Mouse (Mus musculus) forelimb bud, embryonic 11.5 days (tissue): ENCODE results near the gene Jph3.

Experiments
- DNase-seq: peaks from one replicate; pipeline ENCODE4 v3.0.0-alpha.2; 2012; ENCODE audit warnings: low read depth, low spot score

Gene Jph3

DNA sequence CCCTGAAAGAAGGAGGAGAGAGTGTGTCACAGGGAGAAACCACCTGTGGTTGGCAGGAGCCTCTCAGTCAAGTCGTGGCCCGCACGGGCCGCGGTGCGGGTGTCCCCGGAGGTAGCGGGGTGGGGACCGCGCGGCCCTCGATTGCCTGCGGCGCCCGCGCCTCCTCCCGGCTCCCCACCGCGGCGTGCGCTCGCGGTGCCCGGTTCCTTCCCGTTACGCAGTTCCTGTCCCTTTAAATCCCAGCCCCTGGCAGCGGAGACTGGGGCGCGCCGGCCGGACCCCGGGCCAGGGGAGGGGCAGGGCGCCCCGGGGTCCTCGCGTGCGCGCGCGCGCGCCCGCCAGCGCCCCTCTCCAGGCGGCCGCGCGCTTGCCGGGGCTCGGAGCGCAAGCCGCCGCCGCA lies 331 bp downstream of the Jph3 start:
- no peak for DNase-seq

DNA sequence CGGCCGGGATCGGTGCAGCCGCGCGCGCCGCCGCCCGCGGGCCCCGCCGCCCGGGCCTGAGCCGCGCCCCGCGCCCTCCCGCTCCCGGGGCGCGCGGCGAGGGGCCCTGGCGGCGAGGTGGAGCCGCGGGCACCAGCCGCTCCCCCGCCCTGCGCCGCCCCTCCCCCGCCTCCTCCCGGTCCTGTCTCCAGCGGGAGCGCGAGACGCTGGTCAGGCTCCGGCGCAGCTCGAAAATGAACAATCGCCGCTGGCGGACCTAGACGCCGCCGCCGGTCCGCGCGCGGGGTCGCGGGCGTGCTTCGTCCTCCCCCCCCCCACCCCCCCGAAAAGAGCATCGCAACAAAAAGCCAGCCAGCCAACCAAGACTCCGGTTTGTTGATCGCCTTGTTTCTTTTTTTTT lies 747 bp downstream of the Jph3 start:
- no peak for DNase-seq

DNA sequence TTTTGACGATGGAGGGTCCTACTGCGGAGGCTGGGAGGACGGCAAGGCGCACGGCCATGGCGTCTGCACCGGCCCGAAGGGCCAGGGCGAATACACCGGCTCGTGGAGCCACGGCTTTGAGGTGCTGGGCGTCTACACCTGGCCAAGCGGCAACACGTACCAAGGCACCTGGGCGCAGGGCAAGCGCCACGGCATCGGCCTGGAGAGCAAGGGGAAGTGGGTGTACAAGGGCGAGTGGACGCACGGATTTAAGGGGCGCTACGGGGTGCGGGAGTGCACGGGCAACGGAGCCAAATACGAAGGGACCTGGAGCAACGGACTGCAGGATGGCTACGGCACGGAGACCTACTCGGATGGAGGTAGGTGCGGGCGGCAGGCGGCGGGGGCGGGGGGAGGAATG lies 1.2 kb downstream of the Jph3 start:
- no peak for DNase-seq

DNA sequence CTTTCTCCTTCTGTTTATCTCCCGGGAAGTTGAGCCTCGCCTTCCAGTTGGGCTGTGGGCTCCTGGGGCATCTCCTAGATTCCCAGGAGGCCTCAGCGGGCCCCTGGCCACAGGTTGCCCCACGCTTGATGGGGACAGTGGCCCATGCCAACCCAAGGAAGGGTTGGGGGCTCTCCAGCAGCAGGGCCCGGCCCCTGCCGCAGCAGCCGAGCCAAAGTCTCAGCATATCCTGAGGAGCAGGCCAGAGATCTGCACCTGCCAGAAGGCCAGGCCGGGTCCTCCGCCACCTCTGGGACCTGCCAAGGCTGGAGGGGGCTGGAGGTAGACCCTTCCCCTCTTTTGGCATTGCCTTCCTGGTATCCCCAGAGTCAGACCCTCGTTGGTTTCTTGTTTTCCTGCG lies 1.6 kb downstream of the Jph3 start:
- DNase-seq, result no peak

DNA sequence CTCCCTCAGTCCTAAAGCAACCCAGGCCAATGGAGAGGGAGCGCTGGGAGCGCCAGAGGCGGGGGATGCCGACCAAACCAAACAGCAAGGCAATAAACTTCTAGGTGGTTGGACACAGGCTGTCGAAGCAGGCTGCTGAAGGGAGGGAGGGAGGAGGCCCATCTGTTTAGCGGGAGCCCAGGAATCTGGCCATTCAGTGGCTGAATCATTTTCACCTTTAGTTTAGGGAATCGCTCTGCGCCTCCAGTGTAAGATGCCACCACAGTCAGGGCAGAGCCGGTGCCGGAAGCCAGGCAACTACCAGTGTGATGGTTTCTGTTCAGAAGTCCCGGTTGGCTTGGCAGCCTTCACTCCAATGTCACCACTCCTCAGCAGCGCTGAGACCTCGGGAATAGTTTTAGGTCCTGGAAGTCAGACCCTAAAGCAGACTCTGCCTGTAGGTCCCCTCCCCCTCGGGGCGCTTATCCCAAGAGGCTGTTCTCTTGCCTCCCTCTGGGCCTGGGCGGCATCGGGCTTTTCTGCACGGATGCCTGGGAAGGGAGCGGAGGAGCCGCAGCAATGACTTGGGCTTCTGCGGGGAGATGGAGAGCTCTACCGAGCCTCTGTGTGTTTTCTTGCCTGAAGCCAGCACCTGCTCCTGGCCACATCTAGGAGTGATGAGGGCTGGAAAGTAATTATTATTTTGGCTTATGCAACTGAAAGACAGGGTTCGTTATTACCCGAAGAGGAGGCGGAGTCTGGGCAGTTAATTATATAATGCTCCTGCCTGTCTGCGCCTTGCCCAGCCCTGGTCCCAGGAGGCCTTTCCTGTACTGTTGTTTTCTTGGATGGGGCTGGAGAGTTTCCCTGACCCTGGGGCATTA lies 2.3 kb downstream of the Jph3 start:
- DNase-seq, result peak; percentile 17

DNA sequence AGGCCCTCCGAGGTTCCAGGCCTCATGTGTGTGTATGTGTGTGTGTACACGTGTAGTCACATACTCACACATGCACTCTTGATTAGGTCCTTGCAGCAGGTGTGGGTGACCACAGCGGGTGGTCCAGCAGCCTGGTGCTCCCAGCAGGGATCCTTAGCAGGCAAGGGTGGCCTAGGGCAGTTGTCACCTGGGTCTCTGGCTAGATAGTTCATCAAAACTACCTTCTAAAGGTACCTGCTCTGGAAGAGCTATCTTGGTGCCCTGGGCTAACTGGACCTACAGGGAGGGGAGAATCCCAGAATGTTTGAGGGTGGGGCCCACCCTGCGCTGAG lies 2.9 kb downstream of the Jph3 start:
- DNase-seq, result no peak

DNA sequence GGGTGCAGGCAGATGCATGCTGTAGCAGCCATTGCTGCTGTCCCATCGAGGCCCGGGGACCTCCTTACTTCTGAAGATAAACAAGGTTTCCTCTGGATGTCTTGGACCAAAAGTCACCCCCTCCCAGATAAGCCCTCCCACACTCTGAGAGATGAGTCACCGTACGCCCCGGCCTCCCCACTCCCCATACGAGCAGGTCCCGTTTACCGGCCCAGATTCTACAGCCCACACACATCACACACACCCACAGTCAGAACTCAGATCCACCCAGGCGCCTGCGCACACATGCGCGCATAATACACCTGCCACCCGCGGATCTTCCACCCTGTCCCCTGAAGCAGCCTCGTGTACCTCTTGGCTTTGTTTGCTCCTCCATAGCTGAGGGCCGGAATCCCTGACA lies 4.8 kb downstream of the Jph3 start:
- DNase-seq, result no peak

DNA sequence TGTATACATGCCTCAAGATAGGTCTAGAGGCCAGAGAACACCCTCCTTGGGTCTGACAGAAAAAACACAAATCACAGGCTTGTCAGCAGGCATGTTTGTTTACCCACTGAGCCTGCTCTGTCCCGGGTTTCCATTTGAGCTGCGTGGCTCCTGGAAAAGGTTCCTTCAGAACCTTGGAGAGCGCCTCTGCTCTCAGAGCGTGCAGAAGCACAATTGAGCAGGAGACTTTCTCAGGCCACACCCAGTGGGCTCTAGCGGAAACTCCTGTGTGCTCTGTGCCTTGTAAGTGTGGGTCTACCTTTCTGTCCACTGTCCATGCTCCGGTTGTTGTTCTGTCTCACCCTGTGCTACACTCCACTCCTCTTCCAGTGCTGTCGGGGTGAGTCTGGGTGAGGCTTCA lies 6.8 kb downstream of the Jph3 start:
- DNase-seq, result peak; percentile 92

DNA sequence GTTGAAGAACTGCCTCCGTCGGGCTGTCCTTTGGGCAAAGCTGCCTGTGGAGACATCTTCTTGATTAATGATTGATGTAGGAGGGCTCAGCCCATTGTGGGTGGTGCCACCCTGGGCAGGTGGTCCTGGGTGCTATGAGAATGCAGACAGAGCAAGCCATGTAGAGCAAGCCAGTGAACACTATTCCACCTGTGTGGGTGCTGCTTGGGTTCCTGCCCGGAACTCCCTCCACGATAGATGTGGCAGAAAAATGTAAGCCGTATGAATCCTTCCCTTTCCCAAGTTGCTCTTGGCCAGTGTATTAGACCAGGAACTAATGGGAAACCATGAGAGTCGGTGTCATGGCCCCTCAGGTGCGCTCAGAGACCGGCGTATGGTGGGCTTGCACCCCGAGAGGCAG lies 11.3 kb downstream of the Jph3 start:
- DNase-seq, result no peak

DNA sequence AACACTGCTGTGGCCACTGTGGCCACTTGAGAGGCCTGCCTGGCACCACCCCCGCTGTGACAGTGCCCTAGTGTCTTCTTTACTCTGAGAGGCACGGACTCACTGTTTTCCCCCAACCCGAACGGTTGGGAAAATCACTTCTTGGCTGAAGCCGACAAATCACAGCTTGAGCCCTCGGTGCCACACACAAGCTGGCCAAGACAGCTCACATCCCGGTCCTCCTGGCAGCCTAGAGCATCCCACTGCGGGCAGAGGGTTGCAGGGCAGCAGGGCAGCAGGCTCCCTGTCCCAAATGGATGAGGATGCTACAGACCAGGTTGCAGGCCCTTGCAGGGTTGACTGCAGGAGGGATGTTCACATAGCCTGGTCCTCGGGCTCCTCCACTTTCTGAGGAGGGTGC lies 20.1 kb downstream of the Jph3 start:
- no peak for DNase-seq

DNA sequence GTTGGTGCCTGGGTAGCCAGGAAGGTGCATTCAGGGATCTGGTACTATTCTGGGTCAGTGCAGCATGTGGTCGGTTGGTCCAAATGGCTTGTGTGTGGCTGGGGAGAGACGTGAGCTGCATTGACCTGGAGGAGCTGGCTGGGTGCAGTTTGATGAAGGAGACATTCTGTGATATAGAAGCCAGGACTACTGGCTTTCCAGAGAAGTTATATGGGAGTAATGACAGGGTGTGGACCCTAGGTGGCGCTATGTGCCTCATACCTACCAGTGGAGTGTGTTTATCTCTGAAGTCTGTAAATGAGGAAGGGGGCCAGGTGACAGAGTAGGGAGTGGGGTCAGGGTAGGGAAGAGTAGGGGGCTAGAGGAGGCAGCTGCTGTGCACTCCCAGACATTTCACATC lies 21.1 kb downstream of the Jph3 start:
- no peak for DNase-seq

DNA sequence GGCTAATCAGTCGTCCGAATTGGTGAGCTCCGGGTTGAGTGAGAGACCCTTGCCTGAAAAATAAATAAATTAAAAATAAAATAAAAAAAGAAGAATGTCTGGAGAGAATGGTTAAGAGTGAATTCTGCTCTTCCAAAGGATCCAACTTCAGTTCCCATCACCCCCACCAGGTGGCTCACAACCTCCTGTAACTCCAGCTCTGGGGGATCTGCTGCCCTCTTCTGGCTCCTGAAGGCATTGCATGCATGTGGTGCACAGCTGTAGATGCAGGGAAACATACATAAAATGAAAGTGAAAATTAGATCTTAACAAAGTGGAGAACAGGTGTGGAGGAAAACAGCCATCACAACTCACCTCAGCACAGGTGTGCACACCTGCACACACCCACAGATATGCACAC lies 22.0 kb downstream of the Jph3 start:
- peak; percentile 77 for DNase-seq

DNA sequence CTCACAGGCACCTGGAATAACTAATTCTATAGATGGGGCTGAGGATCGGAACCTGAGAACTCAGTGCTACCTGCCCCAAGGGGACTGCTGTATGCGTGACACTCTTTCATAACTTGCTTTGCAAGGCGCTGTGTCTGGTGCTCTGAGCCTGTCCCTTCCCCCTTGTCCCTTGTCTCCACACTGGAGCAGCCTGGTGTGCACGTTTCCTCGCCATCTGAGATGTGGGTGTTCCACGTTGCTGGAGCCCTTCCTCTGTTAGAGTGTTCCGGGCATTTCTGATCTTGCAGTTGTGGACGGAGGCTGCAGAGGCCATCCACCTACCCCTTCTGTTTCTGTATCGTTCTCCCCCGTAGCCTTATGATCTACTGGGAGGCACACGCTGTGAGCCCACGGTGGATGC lies 29.0 kb downstream of the Jph3 start:
- DNase-seq, result no peak

DNA sequence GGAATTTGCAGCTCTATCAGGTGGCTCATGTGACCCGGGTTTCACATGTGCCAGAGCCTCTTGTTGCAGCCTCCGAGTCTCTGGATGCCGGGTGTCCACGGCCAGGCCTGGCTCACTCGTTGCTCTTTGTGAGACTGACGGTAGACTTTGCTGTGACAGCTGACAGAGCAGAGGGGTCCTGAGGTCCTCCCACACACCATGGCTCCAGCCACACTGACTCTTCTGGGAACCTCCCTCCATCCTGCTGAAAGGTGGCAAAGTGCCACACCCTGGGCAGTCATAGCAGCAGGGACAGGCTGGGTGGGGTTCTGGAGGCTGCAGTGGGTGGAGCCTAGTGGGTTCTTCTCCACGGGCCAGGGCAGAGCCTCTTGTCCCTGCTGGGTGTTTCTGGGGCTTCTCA lies 31.1 kb downstream of the Jph3 start:
- no peak for DNase-seq

DNA sequence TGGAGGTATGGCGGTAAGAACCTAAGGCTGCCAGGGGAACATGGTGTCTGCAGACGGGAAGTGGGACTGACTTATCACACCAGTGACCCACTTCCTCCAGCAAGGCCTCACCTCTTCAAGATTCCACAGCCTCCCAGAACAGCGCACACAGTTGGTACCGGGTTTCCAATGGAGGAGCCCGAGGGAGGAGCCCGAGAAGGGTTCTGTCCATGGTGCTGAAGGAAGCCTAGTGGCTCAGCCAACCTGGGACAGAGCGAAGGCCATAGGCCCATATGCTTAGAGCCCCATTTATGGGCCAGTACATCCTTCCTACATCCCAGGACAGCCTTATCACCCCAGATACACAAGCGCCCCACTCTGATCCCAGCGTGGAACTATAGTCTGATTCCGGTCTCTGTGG lies 32.1 kb downstream of the Jph3 start:
- peak; percentile 85 for DNase-seq

DNA sequence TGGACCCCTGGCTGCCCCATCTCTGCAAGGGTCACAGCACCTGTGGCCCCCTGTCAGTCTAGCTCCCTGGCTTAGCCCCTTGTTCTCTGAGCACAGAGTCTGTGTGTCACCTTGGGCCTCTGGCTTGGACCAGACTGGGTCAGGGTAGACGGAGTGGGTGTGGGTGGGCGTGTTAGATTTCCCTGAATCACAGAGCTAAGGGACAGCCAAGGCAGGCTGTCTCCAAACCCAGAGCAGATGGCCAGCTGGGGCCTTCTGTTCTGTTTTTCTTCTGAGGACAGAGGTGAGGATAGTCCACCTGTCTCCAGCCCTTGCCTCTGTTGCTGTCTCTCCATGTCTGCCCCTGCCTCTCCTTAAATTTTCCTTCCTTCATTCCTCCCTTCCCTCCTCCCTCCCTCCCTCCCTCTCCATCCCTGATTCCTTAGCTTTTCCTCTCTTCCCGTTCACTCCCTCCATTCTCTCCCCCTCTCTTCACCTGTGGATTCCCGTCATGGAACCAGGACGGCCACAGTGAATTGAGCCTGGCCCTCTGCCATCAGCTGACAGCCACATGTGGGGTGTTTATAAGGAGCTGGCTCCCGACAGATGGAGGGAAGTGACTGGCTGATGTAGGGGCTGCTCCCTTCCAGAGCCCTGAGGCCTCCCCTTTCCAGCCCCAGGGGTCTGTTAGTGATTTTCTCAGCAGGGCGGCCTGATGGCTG lies 33.7 kb downstream of the Jph3 start:
- peak; percentile 20 for DNase-seq

DNA sequence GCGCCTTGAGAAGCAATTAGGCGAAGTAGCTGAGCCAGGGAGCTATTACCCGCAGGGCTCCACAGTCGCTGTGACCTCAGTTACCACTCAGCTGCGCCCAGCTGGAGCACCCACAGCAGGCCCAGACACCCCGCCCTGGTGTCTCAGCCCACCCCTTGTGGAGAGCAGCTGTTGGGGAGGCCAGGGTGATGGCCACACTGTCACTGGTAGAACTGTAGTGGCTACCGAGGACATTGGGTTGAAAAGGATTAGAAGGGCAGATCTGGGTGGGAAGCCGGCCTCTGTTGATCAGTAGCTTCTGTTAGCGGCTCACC lies 34.2 kb downstream of the Jph3 start:
- DNase-seq, result no peak

DNA sequence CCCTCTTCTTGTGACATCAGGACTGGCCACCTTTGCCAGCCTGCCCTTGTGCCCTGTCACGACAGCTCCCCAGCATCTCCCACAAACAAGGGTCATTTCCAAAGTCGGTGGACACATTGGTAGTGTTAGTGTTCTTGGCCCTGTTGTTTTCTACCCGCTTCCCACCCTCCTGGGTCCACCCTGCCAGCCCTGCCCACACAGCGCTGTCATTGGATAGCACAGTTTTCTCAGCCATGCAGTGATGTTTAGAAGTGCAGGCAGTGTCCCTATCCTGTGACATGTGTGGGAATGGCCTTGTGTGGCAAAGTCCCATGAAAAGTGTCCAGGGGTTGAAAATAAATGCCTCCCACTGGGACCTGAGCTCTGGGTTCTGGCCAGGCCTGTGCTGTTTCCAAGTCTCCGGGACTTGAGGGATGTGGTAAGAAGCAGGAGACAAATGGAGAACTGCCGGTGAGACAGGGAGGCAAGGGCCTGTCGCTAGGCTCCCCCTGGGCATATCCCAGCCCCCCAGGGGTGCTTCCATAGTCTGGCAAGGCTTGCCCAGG lies 36.2 kb downstream of the Jph3 start:
- DNase-seq, result no peak

DNA sequence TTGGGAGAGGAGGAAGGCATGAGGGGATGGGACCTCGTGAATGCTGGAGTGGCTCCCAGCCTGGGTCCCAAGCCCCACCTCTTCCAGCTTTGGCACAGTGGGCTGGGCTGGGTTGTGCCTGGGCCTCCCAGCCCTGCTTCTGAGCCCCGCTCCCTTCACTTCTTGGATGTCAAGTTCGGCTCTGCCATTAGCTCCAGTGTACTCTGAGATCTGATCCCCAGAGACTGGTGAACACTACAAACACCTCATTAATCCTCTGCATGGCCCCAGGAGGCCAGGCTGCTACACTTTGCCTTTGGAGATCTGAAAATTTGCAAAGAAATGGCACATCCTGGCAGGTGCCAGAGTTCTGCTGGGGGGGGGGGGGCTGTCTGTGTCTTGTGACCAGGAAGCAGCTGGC lies 39.7 kb downstream of the Jph3 start:
- DNase-seq, result peak; percentile 7

DNA sequence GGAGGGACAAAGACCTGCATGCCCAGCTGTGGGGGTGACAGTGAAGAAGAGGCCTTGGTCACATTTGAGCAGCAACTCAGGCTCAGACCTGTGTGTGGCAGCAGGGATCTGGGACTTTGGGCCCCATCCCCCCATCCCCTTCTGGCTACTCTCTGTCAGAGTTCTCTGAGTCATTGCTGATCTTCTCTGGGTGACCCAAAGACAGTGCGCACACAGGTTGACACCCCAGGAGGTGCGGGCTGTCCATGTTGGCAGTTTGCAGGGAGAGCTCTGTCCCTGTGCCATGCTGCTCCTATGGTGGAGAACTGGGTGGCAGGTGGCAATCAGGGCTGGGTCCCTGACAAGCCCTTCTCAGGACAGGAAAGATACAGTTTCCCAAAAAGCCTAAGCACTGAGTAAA lies 40.2 kb downstream of the Jph3 start:
- DNase-seq, result no peak

DNA sequence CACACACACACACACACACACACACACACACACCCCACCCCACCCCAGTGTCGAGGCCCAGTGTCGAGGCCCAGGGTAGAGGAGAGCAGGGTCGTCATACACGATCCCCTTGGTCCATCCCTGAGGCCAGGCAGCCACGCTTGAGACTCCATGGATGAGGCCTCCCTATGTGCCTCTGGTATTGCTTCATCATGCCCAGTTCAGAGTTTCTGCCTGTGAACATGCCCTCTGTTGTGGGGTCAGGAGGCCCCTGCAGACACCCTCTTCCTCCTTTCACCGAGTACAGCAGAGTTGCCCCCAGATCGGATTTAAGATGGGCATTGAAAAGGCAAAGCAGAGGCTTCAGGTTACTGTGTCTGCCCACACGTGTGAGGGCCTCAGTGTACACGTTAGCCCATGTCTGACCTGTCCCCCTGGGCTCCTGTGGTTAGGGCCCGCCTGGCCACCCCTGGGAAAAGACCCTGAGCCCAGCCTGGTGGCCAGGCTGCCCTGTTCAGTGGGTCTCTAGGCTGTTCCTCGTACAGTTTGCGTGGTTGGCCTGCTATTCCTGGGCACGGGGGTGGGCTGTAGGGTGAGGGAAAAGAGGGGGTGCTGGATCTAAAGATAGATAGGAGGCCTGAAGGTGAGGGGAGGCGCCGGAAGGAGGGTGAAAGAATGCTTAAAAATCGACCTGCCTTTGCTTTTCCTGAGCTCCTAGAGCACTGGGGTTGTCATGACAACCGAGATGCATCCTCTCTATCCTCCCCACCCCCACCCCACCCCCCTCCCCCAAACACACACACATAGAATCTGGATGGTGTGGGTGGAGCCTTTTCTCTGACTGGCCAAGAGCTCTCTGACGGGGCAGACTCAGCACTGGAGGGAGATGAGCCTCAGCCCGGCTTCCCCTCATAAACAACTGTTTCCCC lies 41.7 kb downstream of the Jph3 start:
- no peak for DNase-seq

DNA sequence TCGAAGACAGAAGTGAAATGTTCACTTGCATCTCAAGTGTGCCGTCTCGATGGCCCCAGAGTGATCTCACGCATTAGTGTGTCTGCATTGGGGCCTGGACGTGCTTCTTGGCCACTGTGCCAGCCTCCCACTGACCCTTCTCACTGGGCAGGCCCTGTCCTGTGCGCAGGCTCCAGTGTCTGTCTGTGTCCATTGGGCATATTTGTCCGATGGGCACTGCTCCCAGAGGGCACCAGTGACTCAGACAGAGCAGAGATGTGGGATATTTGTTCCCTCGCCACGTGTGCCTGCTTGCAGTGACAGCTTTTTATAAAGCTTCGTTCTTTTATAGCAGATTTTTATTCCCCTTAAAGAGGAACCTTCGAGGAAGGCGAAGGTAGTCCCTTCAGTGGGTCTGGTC lies 44.5 kb downstream of the Jph3 start:
- no peak for DNase-seq
